Mouse (Mus musculus): ENCODE measurements around the gene Htra3. TPM values are rescaled to one million over a fixed set of nuclear protein-coding genes. Genes with fewer than 3 reads are reported as not detected.

Gene Htra3
- polyA plus RNA-seq, 1 experiment from 2014 or later, result 5.9 TPM

DNA sequence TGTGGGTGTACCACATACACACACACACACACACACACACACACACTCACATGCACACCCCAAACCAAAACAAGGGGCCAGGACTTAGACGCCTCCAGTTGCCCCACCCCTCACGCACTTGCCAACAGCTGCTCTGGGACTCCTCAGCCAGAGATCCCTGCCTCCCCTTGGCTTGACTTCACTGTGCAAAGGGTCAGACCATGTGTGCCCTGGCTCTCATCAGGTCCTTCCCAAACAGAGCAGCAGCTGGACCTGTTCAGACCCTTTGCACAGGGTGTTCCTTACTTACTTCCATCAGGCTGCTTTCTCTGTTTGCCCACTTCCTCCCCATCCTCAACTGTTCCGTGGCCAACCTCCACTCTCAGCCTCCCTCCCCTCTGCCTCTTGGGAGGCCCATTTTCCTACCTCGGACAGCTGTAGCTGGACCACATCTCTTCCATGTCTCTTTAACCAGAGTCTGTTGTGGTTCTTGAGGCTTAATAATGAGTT is 54.8 kb downstream of the Htra3 start:
- Histone ChIP-seq H3K36me3 (replicated peaks) (no peaks in the 10 kb centered on the region), H3K4me1 (0 out of 2 replicates have a peak, but pooled peaks cover 4% of the 10 kb centered on the region), H3K9me3 (no peaks in the 10 kb centered on the region), H3K27ac (no peak overlapping the region), H3K4me3 (replicated peaks) (no peak overlapping the region), H3K9ac (no peak overlapping the region), H3K4me2 (no peak overlapping the region), H3K27me3 (no peaks in the 10 kb centered on the region)
- ATAC-seq (ENCODE audit: low FRiP score), result no peak
- 80% methylated on average over 4 of the region's 4 CpGs for WGBS

DNA sequence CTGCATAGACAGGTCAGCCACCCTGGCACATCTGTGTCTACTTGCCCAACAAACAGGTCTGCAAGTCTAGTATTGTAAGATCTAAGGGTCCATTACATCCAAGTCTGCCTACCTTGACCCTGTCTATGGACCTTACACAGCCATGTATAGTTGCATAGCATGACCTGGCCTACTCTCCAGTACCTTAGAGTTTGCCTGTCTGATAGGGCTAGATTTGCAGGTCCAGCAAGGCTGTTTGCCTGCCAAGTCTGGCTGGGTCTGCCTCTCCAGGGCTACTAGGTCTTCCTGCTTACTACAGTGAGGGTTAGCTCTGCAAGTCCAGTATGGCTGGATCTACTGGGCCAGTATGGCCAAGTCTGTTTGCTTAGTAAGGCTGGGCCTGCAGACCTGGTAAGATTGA is 55.8 kb downstream of the Htra3 start:
- ATAC-seq (ENCODE audit: low FRiP score), result no peak
- H3K4me2 ChIP-seq, result no peak overlapping the region
- no peak overlapping the region for H3K9ac ChIP-seq
- no peak overlapping the region for H3K4me3 ChIP-seq (replicated peaks)
- no peak overlapping the region for H3K27ac ChIP-seq
- no peaks in the 10 kb centered on the region for H3K36me3 ChIP-seq (replicated peaks)
- no peaks in the 10 kb centered on the region for H3K9me3 ChIP-seq
- no peaks in the 10 kb centered on the region for H3K27me3 ChIP-seq
- 0 out of 2 replicates have a peak, but pooled peaks cover 4% of the 10 kb centered on the region for H3K4me1 ChIP-seq

GRCm38 (mm10) chr5:35621114-35621513 is 58.5 kb downstream of the Htra3 start:
- Histone ChIP-seq H3K4me3 (replicated peaks) (no peak overlapping the region), H3K9ac (no peak overlapping the region), H3K4me2 (no peak overlapping the region), H3K27ac (no peak overlapping the region), H3K27me3 (no peaks in the 10 kb centered on the region), H3K4me1 (peaks cover 16% of the 10 kb centered on the region), H3K9me3 (no peaks in the 10 kb centered on the region), H3K36me3 (replicated peaks) (no peaks in the 10 kb centered on the region)
- 49% methylated on average over 4 of the region's 4 CpGs for WGBS
- no peak for ATAC-seq (ENCODE audit: low FRiP score)

DNA sequence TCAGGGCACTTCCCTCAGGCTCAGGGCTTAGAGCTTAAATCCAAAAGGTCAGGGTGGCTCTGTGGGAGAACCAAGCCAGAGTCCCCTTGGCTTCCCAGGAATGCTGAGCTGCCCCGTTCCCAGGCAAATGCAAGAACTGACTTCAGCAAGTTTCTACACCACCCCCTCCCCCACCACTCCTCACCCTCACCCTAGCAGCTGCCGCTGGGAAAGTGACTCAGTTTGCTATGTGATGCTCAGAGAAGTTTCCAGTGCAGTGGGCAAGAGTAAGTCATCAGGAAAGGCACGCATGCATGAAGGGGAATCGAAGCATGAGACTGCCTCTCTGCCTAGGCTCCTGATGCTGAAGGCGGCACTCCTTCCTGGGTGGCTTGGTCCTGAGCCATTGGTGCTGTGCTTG is 62.6 kb downstream of the Htra3 start:
- 50% methylated on average over 5 of the region's 5 CpGs for WGBS
- peaks cover 16% of the 10 kb centered on the region for H3K4me1 ChIP-seq
- no peak overlapping the region for H3K4me2 ChIP-seq
- H3K27me3 ChIP-seq, result no peaks in the 10 kb centered on the region
- H3K4me3 ChIP-seq (replicated peaks), result no peak overlapping the region
- H3K36me3 ChIP-seq (replicated peaks), result 0 out of 2 replicates have a peak, but pooled peaks cover 4% of the 10 kb centered on the region
- H3K9me3 ChIP-seq, result no peaks in the 10 kb centered on the region
- no peak overlapping the region for H3K9ac ChIP-seq
- H3K27ac ChIP-seq, result no peak overlapping the region
- ATAC-seq (ENCODE audit: low FRiP score), result no peak

GRCm38 (mm10) chr5:35612722-35613121 is 66.9 kb downstream of the Htra3 start:
- Histone ChIP-seq H3K9me3 (no peaks in the 10 kb centered on the region), H3K27ac (no peak overlapping the region), H3K27me3 (no peaks in the 10 kb centered on the region), H3K36me3 (replicated peaks) (peaks cover 4% of the 10 kb centered on the region; the same call in 1 of the 2 replicates), H3K9ac (no peak overlapping the region), H3K4me3 (replicated peaks) (no peak overlapping the region), H3K4me2 (no peak overlapping the region), H3K4me1 (peaks cover 30% of the 10 kb centered on the region)
- WGBS, result 91% methylated on average over 8 of the region's 8 CpGs
- no peak for ATAC-seq (ENCODE audit: low FRiP score)

DNA sequence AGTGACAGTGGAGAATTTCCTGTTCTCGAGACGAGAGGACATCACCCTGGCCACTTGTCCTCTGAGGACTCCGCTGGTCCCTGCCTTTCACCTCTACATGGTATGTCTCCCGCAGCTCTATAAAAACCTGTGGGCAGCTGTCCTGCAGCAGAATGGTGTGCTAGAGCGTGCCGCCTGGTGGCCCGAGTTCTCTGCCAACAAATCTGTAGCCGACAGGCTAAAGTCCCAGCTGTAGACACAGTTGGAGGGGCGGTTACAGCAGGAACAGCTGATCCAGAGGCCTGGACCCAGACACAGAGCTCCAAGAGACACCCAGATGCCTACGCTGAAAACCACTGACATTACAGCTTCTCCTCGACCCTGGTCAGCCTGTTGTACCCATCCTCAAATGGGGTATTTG is 67.7 kb downstream of the Htra3 start:
- Histone ChIP-seq H3K36me3 (replicated peaks) (peaks cover 4% of the 10 kb centered on the region; the same call in 1 of the 2 replicates), H3K4me3 (replicated peaks) (no peak overlapping the region), H3K9ac (no peak overlapping the region), H3K9me3 (no peaks in the 10 kb centered on the region), H3K4me2 (no peak overlapping the region), H3K27me3 (no peaks in the 10 kb centered on the region), H3K4me1 (peaks cover 23% of the 10 kb centered on the region), H3K27ac (no peak overlapping the region)
- ATAC-seq (ENCODE audit: low FRiP score), result no peak
- 88% methylated on average over 11 of the region's 11 CpGs for WGBS

- Histone ChIP-seq H3K9me3 (no peaks in the 10 kb centered on the region), H3K27ac (no peak overlapping the region), H3K4me1 (peaks cover 19% of the 10 kb centered on the region), H3K9ac (no peak overlapping the region), H3K27me3 (no peaks in the 10 kb centered on the region), H3K4me3 (replicated peaks) (no peak overlapping the region), H3K4me2 (no peak overlapping the region), H3K36me3 (replicated peaks) (peaks cover 4% of the 10 kb centered on the region; the same call in 1 of the 2 replicates)
- WGBS, result 87% methylated on average over 9 of the region's 9 CpGs
- no peak for ATAC-seq (ENCODE audit: low FRiP score)
These were observed 68.4 kb downstream of the Htra3 start for GRCm38 (mm10) chr5:35611170-35611569.

- H3K36me3 ChIP-seq (replicated peaks), result peaks cover 4% of the 10 kb centered on the region; the same call in 1 of the 2 replicates
- no peak overlapping the region for H3K4me2 ChIP-seq
- ATAC-seq (ENCODE audit: low FRiP score), result no peak
- no peak overlapping the region for H3K4me3 ChIP-seq (replicated peaks)
- H3K27me3 ChIP-seq, result no peaks in the 10 kb centered on the region
- H3K4me1 ChIP-seq, result peaks cover 19% of the 10 kb centered on the region
- no peak overlapping the region for H3K27ac ChIP-seq
- no peaks in the 10 kb centered on the region for H3K9me3 ChIP-seq
- H3K9ac ChIP-seq, result no peak overlapping the region
- 93% methylated on average over 7 of the region's 7 CpGs for WGBS
These were observed 69.2 kb downstream of the Htra3 start for GRCm38 (mm10) chr5:35610381-35610780.

DNA sequence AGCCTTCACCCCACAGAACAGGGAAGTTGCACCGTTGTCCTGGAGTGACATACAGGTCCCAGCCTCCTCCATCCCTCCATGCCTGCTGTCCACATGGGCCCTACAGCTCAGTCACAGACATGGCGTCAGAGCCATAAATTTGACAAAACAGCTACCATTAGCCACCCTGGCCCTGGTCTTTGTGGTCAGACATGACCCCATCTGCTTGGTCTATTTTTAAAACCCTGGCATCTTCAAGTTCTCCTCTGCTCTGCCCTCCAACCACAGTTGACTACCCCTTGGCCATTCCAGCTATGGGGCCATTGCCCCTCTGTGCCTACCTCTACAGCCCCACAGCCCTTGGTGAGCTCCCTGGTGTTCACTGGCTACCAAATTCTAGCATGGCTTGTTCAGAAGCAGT is 69.6 kb downstream of the Htra3 start:
- peaks cover 4% of the 10 kb centered on the region; the same call in 1 of the 2 replicates for H3K36me3 ChIP-seq (replicated peaks)
- no peaks in the 10 kb centered on the region for H3K9me3 ChIP-seq
- 81% methylated on average over 2 of the region's 2 CpGs for WGBS
- H3K4me3 ChIP-seq (replicated peaks), result no peak overlapping the region
- no peaks in the 10 kb centered on the region for H3K27me3 ChIP-seq
- H3K4me1 ChIP-seq, result peaks cover 19% of the 10 kb centered on the region
- H3K4me2 ChIP-seq, result no peak overlapping the region
- no peak overlapping the region for H3K27ac ChIP-seq
- H3K9ac ChIP-seq, result no peak overlapping the region
- no peak for ATAC-seq (ENCODE audit: low FRiP score)

DNA sequence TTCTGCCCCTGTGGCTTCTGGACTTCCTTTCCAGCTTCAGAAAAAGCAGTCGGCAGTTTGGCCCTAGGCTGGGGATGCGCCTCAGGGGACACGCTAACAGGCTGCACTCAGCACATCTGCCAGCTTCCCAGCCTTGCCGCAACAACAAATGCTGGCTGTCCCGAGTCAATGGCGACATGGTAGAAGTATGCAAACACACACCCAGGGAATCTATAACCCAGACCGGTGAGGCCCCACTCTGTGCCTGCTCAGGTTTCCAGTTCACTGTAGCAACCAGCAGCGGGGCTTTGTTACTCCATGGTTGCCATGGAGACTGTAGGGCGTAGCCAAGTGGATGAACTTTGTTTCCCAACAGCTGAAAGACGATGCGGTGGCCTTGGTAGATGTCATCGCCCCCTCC is 70.2 kb downstream of the Htra3 start:
- Histone ChIP-seq H3K27me3 (no peaks in the 10 kb centered on the region), H3K36me3 (replicated peaks) (peaks cover 4% of the 10 kb centered on the region; the same call in 1 of the 2 replicates), H3K4me3 (replicated peaks) (no peak overlapping the region), H3K4me1 (peaks cover 19% of the 10 kb centered on the region), H3K4me2 (0 out of 2 replicates have a peak overlapping the region, but pooled peaks have one; percentile 3), H3K9ac (0 out of 2 replicates have a peak overlapping the region, but pooled peaks have one; percentile 1), H3K27ac (peak overlapping the region; percentile 48; the same call in 1 of the 2 replicates), H3K9me3 (no peaks in the 10 kb centered on the region)
- peak; percentile 67 for ATAC-seq (ENCODE audit: low FRiP score)
- 6% methylated on average over 12 of the region's 12 CpGs for WGBS

DNA sequence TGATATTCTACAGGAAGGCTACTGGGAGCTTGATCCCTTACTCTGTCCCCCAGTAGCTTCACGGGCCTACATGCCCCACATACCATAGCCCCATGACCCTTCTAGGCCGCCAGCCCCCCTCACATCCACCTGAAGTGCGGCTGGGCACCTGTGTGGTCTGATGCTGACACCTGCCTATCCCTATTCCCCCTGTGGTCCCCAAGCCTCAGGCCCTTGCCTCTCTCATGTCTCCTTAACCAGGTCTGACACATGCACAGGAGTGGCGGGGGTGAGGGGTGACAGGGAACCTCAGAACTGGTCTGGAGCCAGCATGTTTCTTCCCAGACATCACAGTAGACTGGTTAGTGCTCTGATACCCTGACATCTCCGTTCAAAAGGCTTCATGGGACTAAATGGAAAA is 71.0 kb downstream of the Htra3 start:
- H3K4me1 ChIP-seq, result peaks cover 19% of the 10 kb centered on the region
- WGBS, result 78% methylated on average over 5 of the region's 5 CpGs
- peaks cover under 1% of the 10 kb centered on the region; the same call in 1 of the 2 replicates for H3K36me3 ChIP-seq (replicated peaks)
- H3K9ac ChIP-seq, result no peak overlapping the region
- no peaks in the 10 kb centered on the region for H3K27me3 ChIP-seq
- H3K4me2 ChIP-seq, result no peak overlapping the region
- ATAC-seq (ENCODE audit: low FRiP score), result no peak
- H3K4me3 ChIP-seq (replicated peaks), result no peak overlapping the region
- no peak overlapping the region for H3K27ac ChIP-seq
- no peaks in the 10 kb centered on the region for H3K9me3 ChIP-seq

DNA sequence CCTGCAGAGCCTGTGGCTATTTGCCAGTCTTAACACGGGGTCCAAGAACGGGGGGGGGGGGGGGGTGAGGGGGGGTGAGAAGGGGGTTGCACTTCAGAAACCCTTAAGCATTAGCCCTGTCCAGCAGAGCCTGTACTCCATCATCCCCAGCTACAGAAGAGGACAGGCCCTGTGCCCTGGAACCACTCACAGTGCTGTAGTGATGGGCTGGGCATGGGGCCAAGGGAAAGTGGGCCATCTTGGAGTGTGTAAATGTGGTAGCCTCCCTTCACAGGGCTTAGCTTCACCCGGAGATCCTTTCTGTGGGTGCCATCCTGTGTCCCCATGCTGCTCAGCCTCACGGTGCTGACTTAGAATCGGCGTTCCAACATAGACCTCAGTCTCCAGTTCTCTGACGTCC is 71.8 kb downstream of the Htra3 start:
- Histone ChIP-seq H3K4me2 (no peak overlapping the region), H3K4me1 (peaks cover 19% of the 10 kb centered on the region), H3K27ac (no peak overlapping the region), H3K9me3 (no peaks in the 10 kb centered on the region), H3K9ac (no peak overlapping the region), H3K27me3 (no peaks in the 10 kb centered on the region), H3K4me3 (replicated peaks) (no peak overlapping the region), H3K36me3 (replicated peaks) (peaks cover 7% of the 10 kb centered on the region)
- WGBS, result 85% methylated on average over 7 of the region's 7 CpGs
- ATAC-seq (ENCODE audit: low FRiP score), result no peak

- 83% methylated on average over 7 of the region's 7 CpGs for WGBS
- no peaks in the 10 kb centered on the region for H3K27me3 ChIP-seq
- H3K27ac ChIP-seq, result no peak overlapping the region
- peaks cover 19% of the 10 kb centered on the region for H3K4me1 ChIP-seq
- H3K4me3 ChIP-seq (replicated peaks), result no peak overlapping the region
- H3K9ac ChIP-seq, result no peak overlapping the region
- H3K36me3 ChIP-seq (replicated peaks), result peaks cover 17% of the 10 kb centered on the region
- no peaks in the 10 kb centered on the region for H3K9me3 ChIP-seq
- no peak overlapping the region for H3K4me2 ChIP-seq
- ATAC-seq (ENCODE audit: low FRiP score), result no peak
These were observed 72.8 kb downstream of the Htra3 start for GRCm38 (mm10) chr5:35606800-35607199.
